Mouse (Mus musculus) kidney, postnatal 10 days (tissue): ENCODE results near the gene Ntf5.

ENCODE experiments used
- DNase-seq: peaks from one replicate; pipeline ENCODE4 v3.0.0; 2021; ENCODE audit warnings: mixed read lengths

Ntf5 gene

DNA sequence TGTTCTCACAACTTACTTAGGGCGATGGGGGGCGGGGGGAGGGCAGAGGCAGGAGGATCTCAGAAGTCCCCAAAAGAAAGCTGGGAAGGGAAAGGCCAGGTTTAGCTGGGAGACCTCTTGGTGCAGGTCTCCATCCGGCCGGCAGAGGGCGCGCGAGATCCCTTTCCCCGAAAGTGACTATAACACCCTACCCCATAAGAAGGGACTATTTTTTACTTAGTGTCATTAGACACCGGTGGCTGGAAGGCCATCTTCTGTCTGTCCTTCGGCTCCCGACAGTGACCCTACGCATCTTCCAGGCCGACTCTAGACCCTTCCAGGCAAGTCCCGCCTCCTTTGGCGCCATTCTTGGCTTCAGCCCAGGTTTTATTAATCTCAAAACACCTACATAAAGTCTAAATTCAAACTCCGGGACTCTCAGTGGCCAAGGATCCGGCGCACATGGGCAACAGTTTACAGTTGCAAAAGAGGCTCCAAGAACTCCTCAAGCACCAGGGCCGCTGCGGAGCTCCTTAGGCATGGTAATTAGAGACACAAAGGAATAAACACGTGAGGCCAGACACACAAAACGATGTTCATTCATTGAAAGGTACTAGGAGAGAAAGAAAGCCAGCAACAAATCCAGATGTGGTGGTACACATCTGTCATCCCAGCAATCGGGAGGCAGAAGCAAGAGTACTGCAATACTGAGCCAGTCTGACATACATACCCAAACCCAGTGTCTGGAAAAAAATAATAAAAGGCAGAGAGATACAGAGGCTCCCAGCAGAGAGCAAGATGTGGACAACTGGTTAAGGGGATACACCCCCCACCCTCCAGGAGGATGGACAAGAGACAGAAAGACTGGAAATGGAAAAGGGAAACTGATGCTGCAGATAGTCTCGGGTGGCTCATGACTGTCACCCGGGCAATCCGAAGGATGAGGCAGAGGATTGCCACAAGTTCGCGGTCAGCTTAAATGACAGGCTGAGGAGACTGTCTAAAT is 8.1 kb upstream of the Ntf5 start, which contains the start of gene Kcna7:
Gene Kcna7, plus strand, starts transcription at position 563 of the 985 bp plus-strand sequence.
- peak; percentile 87 for DNase-seq

DNA sequence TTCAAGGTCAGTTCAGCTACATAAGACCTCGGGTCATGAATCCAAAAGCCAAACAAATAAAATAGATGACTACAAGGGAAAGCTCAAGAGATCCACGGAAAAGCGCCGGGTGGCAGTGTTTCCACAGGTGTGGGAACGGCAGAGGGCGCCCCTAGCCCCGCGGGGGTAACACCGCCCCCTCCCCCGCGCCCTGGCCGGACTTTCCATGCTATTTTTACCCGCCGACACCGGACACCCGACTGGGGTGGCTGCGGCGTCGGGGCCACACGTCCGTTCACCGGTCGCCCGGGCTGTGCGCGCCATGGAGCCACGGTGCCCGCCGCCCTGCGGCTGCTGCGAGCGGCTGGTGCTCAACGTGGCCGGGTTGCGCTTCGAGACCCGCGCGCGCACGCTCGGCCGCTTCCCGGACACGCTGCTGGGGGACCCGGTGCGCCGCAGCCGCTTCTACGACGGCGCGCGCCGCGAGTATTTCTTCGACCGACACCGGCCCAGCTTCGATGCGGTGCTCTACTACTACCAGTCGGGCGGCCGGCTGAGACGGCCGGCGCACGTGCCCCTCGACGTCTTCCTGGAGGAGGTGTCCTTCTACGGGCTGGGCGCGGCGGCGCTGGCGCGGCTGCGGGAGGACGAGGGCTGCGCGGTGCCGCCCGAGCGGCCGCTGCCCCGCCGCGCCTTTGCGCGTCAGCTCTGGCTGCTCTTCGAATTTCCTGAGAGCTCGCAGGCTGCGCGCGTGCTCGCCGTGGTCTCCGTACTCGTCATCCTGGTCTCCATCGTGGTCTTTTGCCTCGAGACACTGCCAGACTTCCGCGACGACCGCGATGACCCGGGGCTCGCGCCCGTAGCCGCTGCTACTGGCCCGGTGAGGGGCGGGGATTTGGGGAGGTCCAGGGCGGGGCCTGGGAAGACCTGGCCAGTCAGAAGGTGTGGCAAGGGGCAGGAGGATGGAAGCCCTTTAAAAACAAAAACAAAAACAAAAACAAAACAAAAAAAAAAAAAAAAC is 7.0 kb upstream of the Ntf5 start:
- peak; percentile 57 for DNase-seq

DNA sequence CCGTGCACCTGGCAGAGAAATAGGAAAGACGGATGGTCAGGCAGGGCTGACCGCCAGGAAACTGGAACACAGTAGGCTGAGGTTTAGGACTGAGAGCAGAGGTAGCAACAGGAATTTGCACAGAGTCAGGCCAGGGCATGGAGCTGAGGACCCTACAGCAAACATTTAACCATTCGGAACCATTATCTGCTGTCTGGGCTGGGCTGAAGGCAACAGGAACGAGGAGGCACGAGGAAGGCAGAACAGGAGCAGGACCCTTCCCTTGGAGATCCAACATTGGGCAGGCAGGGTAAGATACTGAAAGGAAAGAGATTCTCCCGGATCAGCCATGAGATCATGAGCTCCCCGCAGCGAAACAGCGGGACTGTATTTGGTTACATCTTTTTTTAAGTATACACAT is 5.7 kb upstream of the Ntf5 start:
- DNase-seq: no peak

DNA sequence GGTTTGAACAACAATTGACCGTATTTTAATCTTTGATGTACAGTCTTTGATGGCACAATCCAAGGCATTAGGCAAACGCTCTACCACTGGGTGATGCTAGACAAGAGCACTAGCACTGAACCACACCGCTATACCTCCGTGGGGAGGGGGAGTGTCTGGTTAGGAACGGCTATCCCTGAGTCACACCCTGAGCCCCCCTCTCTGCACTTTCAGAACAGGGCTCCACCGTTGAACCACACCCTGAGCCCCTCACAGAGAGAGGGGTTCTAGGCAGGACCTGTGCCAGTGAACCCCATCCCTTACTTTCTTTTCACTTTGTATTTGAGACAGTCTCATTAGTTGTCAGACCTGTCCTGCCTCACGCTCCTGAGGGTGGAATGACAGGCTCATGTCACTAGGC is 5.1 kb upstream of the Ntf5 start:
- DNase-seq: no peak

DNA sequence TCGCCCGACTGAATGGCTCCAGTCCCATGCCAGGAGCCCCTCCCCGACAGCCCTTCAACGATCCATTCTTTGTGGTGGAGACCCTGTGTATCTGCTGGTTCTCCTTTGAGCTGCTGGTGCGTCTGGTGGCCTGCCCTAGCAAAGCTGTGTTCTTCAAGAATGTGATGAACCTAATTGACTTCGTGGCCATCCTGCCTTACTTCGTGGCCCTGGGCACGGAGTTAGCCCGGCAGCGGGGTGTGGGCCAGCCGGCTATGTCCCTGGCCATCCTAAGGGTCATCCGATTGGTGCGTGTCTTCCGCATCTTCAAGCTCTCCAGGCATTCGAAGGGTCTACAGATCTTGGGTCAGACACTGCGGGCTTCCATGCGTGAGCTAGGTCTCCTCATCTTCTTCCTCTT is 4.5 kb upstream of the Ntf5 start:
- no peak for DNase-seq

DNA sequence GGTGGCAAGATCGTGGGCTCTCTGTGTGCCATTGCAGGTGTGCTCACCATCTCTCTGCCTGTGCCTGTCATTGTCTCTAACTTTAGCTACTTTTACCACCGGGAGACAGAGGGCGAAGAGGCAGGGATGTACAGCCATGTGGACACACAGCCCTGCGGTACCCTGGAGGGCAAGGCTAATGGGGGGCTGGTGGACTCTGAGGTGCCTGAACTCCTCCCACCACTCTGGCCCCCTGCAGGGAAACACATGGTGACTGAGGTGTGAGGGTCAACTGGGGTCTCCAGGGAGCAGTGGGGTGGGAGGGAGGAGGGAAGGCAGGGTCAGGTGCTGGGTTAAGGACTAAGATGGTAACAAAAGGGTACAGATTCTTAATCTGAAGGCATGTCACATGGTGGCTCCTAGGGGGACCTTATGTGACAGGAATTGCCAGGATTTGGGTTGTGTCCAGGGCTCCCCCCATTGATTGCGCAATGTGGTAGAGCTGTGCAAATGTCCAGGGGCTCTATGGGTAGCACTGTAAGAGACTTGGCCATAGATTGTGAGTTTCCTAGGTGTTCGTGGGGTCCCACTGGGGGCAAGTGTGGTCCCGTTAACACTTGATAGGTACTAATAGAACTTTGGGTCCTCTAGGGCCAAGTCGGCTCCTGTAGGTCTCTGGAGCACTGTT is 3.9 kb upstream of the Ntf5 start:
- no peak for DNase-seq

DNA sequence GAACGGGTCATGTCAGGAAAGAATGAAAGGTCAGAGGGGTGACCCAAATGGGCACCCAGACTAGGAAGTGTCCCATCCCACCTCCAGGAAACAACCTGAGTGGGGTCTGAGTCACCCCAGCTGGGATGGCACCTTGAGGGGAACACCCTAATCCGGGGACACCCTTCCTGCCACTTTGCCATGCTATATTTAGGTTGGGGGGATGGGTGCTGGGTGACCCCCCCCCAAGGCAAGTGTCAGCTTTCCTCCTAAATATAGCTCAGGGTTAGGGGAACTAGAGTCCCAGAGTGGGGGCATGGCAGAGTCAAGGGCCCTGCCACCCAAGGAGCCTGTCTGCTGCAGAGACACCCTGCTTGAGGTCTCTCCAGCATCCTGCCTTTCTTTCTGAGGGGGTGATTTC is 1.1 kb upstream of the Ntf5 start:
- DNase-seq: no peak

DNA sequence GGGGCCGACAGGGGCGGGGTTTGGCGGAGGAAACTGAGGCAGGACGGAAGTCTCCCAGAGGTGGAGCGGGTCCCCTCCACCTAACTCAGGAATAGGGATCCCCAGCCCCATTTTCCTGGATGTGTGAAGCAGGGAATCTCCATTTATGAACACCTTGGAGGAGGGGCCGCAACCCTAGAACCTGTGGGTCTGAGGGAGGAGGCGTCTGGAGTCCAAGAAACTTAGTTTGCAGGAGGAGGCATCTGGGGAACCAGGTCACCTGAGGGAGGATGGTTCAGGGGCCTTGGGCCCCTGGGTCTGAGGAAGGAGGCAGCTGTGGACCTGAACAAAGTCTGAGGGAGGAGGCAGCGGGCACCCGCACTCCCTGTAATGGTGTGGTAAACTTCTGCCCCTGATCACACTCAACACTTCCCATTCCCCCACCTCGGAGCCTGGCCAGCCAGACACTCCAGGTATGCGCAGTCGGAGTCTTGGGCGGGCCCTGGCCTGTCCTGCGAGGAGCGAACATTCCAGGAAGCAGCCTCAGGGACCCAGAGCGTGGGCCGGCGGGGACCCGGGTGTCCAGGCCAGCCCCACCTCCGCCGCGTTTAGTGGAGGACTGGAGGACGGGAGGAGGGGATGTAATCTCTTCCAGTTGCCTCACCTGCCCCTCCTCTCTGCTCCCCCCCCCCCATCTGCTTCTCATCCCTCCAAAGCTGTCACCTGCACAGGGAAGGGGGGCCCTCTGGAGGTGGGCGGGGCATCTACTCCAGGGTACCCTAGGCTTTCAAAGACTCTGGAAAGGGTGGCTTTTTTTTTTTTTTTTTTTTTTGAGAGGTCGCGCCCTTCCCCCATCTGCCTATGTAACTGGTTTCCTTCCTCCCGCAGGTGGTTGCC is 607 bp downstream of the Ntf5 start:
- DNase-seq: peak; percentile 50

DNA sequence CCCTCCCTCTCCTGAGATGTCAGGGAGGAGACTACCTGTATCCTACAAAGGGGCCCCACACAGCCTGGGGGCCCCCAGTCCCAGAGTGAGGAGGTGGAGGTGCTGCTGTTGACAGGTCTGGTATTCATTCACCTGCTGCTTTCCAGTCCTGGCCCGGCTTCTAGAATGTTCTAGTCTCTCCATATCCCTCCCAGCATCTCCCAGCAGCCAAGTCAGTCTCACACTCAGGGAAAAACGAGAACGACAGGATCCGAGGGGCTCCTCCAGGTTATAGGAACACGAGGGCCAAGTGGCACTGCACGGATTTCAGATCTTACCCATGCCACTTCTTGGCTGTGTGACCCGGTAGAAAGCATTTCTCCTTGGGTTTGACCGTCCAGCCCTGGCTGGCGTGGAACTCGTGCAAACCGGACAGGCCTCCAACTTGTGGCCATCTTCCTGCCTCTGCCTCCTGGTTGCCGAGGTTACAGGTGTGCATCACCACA is 1.3 kb downstream of the Ntf5 start:
- no peak for DNase-seq

DNA sequence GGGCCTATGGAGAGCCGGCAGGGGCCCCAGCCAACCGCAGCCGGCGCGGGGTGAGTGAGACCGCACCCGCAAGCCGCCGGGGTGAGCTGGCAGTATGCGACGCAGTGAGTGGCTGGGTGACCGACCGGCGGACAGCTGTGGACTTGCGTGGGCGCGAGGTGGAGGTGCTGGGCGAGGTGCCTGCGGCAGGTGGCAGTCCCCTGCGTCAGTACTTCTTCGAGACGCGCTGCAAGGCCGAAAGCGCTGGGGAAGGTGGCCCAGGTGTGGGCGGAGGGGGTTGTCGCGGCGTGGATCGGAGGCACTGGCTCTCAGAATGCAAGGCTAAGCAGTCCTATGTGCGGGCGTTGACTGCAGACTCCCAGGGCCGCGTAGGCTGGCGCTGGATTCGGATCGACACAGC is 2.1 kb downstream of the Ntf5 start:
- no peak for DNase-seq

DNA sequence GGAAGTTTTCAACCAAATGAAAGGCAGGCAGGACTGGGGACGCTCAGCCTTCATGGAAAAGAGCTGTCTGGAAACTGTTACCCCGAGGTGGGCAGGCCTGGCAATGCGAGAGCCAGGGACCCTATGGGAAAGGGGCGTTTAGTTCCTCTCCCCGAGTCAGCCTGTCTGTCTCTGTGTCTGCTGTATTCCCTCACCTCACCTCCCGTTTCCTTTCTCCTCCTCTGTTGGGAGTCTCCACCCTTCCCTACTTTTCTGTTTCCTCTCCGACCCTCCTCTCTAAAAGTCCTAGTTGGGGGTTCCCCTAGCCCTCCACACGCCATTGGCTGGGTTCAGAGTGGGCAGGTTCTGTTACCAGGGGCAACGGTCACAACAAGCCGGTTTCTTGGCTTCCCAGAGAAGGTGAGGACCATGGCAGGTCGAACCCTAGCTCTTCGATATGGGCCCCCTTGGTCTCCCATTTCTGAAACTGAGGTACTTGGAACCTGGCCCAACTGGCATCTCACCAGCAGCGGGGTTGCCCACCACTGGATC is 4.5 kb downstream of the Ntf5 start:
- DNase-seq: no peak

DNA sequence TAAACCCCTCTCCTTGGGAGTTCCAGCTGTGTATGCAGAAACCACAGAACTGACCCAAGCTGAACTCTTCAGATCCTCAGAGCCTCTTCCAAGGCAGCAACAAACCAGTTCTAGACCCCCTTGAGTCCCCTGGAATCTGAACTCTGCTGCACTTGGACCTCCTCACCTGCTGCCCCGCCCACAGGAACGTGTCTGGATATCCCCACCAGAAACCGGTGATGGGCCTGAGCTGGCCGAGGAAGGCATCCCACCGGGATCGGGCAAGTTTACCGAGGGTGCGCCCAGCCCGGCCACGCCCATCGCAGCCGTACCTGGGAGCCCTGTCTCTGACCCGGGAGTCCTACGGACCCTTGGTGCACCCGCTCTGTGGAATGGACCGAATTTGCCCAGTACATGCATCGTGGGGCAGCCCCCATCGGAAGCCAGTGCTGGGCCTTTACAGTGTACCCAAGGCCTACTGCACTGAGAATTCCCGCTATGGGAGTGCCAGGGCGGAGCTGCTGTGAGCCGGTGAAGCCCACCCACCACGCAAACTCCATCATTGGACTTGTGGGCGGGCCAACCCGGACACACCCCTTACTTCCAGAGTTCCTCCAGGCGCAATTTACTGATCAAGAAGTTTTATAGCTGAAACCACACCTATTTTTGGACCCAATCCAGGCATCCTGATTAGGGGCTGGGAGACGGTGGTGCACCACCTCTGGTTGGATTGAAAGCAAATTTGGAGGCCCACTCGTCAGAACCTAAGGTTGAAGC is 6.5 kb downstream of the Ntf5 start:
- DNase-seq: no peak

DNA sequence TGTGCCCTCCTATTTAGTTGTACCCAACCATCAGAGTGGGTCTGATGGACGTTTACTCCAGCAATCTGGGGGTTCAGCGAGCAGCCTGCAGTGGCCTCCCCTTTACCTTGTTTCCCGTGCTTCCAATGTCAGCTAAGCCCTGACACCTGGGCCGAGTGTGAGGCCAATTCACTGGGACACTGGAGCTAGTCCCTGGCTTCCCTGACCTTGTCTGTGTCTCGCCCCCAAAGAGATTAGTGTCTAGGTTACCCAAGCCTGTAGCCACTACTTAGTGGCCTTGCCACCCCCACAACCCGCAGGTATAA is 7.1 kb downstream of the Ntf5 start, which contains the start of gene Lhb:
Gene Lhb, plus strand, starts transcription at position 206 of the 305 bp plus-strand sequence.
- no peak for DNase-seq

DNA sequence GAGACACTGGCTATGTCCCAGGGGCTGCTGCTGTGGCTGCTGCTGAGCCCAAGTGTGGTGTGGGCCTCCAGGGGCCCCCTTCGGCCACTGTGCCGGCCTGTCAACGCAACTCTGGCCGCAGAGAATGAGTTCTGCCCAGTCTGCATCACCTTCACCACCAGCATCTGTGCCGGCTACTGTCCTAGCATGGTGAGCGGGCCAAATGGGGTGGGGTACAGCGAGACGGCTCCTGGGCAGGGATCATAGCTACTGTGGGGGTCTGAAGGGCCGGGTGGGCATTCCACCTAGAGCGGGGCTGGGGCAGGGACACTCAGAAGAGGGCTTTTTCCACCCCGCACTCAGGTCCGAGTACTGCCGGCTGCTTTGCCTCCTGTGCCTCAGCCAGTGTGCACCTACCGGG is 7.7 kb downstream of the Ntf5 start:
- no peak for DNase-seq

DNA sequence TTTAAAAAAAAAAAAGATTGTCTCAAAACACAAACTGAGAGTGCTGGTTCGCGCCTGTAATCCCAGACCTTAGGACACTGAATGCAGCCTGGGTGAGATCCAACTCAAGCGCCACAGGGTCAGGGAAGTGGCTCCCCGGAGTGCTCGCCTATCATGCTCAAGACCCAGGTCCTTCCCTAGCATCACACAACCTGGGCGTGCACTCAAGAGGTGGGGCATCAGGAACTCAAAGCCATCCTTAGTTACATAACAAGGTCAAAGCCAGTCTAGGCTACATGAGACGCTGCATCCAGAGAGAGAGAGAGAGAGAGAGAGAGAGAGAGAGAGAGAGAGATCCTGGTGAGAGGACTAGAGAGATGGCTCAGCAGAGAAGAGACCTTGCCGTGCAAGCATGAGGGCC is 13.1 kb downstream of the Ntf5 start:
- no peak for DNase-seq

DNA sequence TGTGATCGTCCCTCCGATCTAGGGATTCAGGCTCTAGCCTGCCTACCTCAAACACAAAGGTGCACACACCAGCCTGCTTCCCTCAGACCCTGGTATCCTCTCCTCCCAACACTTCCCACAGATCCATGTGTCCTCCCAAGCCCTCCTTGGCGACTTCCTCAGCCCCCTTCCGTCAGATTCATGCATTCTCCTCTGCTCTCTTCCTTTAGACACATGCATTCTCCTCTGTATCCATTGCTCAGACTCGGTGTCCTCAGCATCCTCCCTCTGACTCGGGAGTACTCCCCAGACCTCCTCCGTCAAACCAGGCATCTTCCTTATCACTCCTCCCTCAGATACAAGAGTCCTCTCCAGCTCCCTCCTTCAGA is 20.3 kb downstream of the Ntf5 start:
- DNase-seq: no peak

DNA sequence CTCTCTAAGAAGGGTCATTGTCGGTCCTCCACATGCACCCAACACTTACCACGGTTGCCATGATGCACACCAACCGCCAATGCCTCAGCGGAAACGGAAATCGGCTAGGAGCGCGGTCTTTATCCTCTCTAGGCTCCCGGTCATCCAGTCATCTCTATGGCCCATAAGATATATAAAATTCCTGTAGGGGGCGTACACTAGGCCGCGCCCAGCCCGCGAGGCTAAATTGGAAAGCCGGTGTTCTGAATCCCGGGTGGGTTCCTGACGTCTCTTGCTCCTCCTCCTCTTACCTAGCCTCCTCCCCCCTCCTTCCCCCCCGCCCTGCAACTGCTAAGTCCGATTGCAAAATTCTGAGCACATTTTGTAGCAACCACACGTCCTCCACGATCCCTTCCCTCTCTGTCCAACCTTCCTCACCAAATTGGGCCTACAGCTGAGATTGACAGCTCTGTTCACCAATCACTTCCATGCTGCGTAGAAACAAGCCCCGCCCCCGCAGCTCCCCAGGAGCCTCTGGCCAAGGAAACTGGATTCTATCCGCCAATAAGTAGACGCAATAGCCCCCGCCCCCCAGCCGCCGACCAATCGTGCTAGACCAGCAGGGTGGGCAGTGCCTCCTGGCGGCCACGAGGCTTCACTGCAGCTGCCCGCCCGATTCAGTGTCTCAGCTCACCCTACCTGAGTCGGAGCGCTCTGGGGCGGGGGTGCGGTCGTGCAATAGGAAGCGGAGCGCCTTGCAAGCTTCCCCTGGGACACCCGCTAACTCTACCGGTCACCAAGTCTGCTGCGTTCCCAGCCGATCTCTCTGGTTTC is 20.9 kb downstream of the Ntf5 start, which contains the start of gene Gys1:
Gene Gys1, plus strand, starts transcription at position 642 of the 813 bp plus-strand sequence.
- DNase-seq: peak; percentile 100

DNA sequence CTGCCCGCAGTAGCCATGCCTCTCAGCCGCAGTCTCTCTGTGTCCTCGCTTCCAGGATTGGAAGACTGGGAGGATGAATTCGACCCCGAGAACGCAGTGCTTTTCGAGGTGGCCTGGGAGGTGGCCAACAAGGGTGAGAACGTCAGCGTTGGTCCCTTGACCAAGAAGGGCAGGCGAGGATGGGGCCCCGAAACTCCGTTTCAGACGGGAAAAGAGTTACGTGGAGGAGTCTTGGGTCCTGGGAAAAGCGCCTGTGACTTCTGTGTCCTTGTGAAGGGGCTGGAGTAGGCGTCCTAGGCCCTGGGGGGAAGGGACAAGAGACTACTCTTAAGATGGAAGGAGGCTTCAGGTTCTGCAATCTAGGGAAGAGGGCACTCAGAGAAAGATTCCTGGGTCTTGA is 21.5 kb downstream of the Ntf5 start:
- DNase-seq: no peak

DNA sequence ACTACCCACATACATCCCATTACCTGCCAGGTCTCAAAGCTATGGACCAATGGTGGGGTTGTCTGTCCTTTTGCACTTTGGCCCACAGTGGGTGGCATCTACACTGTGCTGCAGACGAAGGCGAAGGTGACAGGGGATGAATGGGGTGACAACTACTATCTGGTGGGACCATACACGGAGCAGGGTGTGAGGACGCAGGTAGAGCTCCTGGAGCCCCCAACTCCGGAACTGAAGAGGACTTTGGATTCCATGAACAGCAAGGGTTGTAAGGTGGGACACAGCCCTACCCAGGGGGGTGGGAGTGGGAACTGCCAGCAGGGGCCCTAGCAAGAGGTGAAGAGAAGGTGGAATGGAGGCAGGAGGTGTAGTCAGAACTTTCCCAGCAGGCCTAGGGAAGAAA is 22.9 kb downstream of the Ntf5 start:
- DNase-seq: no peak

DNA sequence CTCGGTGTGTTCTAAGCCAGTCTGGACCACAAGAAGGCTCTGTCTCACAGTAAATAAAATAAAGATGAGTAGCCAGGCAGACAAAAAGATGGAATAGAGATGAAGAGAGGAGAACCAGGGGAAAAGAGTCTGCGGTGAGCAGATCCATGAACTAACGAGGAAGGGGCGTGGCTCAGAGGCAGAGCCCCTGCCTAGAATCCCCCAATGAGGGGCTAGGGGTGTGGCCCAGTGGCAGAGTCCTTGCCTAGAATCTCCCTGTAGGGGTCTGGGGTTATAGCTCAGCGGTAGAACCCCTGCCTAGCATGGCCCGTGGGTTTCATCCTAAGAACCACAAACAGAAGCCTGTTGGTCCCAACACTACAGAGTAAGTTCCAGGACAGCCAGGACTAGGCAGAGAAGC is 23.6 kb downstream of the Ntf5 start:
- no peak for DNase-seq
